Mouse (Mus musculus) B cell, adult 2 months (primary cell): ENCODE results near the gene Srl.
"Not testable (repeated sequence)": the region's sequence is repeated elsewhere in the genome, so short reads cannot be mapped to it uniquely, and the experiment has no call there.

Experiments
- DNase-seq, 2 experiments: peaks; one replicate each; pipeline ENCODE4 v3.0.0; 2022

Gene Srl

GRCm38 (mm10) chr16:4541501-4542198 lies at the start of gene Srl:
Gene Srl, minus strand, starts transcription at chr16:4541816.
- peak; percentile 96 for DNase-seq

DNA sequence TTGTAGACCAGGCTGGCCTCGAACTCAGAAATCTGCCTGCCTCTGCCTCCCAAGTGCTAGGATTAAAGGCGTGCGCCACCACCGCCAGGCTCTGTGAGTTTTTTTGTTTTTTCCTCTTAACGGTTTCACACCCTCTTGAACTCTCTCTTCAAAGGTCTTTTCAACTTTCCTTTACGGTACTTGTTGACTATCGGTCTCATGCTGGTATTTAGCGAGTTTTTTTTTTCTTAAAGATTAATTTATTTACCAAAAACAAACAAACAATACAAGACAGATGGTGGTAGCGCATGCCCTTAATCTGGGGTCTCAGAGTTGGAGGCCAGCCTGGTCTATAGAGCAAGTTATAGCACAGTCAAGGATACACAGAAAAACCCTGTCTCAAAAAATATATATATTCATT lies 48.6 kb upstream of the Srl start:
- DNase-seq: no peak

GRCm38 (mm10) chr16:4587516-4588210 lies 46.0 kb upstream of the Srl start:
- no peak for DNase-seq

GRCm38 (mm10) chr16:4586531-4587123 lies 45.0 kb upstream of the Srl start:
- peak; percentile 97 for DNase-seq

- DNase-seq: no peak
Observed at GRCm38 (mm10) chr16:4585642-4586530, 44.3 kb upstream of the Srl start.

GRCm38 (mm10) chr16:4584438-4584837 lies 42.8 kb upstream of the Srl start:
- DNase-seq: no peak

GRCm38 (mm10) chr16:4583807-4584206 lies 42.2 kb upstream of the Srl start:
- peak; percentile 29 to 31 for DNase-seq

- DNase-seq: not testable (repeated sequence)
Observed at GRCm38 (mm10) chr16:4581179-4581578, 39.6 kb upstream of the Srl start.

GRCm38 (mm10) chr16:4578630-4579029 lies 37.0 kb upstream of the Srl start:
- no peak for DNase-seq

GRCm38 (mm10) chr16:4576873-4577272 lies 35.3 kb upstream of the Srl start:
- no peak for DNase-seq

- no peak for DNase-seq
Observed at GRCm38 (mm10) chr16:4576038-4576437, 34.4 kb upstream of the Srl start.

DNA sequence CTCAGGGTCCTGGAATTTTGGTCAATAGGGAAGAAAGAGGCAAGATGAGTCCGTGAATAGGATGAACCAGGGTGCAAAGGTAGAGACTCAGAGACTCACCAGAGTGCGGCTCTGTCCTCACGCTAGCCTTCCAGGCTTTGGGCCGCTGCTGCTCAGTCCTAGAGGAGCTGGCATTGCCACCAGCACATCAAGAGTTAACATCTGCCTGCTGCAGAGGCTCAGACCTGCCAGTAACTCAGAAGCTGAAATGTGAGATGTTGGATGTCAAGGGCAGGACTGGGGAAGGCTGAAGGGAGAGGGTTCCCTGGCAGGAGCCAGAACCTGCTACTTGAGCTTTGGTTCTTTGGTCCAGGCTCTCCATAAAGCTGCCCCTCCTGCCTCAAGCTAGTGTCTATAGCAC lies 29.1 kb upstream of the Srl start:
- no peak for DNase-seq

GRCm38 (mm10) chr16:4567912-4568311 lies 26.3 kb upstream of the Srl start:
- peak; percentile 85 to 89 for DNase-seq

DNA sequence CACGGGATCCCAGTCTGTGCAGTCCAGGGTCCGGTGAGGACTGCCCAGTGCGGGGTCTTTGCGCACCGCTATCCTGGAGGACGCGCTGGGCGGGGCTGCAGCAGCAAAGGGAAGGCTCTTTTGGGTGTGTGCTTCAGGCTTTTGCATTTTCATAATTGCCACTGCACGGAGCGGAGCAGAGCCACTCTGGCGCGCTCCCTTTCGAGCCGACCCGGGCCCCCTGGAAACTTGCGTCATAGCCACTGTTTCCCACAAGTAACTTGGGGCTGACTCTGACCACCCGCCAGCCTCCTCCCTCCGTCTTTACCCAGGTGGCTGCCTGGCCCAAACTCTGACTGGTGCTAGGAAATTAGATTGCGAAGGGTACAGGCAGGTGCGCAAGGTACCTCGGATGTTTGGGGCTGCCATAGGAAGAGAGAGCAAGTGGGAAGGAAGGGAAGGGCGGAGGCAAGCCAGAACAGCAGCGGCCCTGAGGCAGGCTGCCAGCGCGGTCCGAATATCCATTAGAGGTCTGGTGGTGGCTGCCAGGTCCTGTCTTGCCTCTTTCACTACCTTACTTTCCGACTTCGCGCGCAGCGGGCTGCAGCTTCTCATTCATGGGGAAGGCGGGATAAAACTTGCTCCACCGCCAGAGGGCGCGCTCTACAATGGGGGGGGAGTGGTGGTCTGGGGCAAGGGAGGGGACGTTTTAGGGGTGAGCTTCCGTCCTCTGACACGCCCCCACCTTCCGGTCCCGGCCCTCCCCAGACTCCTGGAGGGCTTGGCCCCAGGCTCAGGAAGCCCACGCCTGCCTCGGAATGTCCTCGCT lies 18.7 kb upstream of the Srl start:
- peak; percentile 76 for DNase-seq

- DNase-seq: peak; percentile 88 to 89
Observed at GRCm38 (mm10) chr16:4559715-4560144, 18.1 kb upstream of the Srl start, which contains the start of gene Tfap4. Gene Tfap4, minus strand, starts transcription at chr16:4559854.

DNA sequence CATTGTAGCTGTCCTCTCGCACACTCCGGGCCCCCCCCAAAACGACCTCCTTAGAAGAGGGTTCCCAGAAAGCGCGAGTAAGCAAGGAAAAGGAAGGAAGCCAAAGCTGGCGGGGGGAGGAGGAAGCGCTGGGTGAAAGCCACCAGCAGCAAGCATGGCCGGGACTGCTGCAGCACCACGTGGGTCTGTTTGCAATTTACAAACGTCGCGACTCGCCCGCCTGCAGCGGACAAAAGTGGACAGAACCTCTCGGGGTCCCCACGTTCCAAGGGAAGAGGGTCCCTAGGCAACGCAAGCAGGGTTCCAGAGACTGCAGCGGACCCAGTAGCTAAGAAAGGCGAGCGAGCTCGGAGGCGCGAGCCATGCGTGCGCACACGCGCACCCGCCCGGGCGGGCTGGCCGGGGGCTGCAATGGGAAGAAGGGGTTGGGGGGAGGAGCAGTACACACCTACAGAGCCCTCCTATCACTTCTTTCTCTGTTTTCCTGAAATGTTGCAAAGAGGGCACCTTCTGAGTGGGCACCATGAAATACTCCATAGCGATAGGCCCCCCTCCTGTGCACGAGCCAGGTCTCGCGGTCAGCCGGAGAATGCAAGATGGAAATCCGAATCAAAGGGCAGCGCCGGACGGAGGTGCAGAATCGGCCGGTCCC lies 17.5 kb upstream of the Srl start:
- DNase-seq: peak in 1 of 2 experiments; percentile 62

- DNase-seq: peak; percentile 90 to 91
Observed at GRCm38 (mm10) chr16:4558384-4558979, 16.9 kb upstream of the Srl start.

DNA sequence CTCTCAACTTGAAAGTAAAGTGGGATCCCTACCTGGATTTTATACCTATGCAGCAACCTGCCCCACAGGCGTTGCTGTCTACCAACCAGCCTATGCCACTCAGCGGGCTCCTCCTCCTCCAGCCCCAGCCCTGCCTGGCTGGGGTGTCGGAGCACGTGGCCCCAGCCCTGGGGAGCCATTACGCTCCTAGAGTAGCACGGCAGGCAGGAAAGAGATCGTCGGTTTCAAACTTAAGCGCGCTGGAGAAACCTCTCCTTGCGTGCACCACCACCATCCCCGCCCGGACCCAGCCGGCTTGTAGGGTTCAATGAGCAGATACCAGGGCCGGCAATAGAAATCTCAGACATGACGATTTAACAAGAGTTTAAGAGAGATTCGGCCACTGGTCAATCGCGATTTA lies 16.3 kb upstream of the Srl start:
- peak; percentile 75 for DNase-seq

DNA sequence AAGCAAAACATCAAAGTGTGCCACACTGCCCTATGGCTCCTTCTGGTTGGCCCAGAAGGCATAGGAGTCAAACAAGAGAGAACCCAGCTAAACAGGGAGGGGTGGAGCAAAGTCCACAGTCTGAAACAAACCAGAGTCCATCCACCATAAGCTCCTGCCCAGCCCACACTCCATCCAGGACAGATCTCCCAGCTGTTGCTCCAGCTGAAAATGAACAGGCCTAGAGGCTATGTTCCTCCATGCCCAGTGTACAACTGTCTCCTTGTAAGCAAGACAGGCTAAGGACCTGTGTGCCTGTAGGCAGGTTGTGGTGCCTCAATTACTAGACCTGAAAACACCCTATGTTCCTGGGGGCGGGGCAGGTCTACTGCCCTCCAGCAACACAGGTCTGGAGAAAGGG lies 15.5 kb upstream of the Srl start:
- no peak for DNase-seq

DNA sequence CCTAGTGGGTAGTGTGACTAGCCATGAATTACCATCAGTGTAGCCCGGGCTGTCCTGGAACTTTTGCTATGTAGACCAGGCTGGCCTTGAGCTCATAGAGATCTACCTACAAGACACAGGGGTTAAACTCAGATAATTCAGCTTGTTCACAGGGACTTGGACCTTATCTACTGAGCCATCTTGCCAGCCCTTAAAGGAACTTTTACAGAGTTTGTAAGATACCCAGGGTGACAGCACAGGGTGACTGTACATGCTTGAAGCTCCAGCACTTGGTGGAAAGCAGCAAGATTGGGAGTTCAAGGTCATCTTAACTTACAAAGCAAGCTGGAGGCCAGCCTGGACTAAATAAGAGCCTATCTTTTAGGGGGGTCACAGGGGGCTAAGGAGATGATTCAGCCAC lies 13.9 kb upstream of the Srl start:
- DNase-seq: no peak
